Mouse (Mus musculus): ENCODE measurements around the gene Pa2g4.

GRCm38 (mm10) chr10:128602470-128603128, 36.8 kb upstream of the Pa2g4 start:
- TF ChIP-seq POLR2A (IDR thresholded peaks at IDR 0.05; ENCODE audit: borderline replicate concordance, insufficient read depth, low read length) = no peak
- TF ChIP-seq CTCF (IDR thresholded peaks at IDR 0.05; ENCODE audit: borderline replicate concordance, insufficient read depth, low read depth, low read length) = no peak

Data from cerebellum, adult 2 months (tissue).